13 mouse cellular contexts compared by ENCODE assay signal in genomic region chr6:52699899-52700298, GRCm38 (mm10).
"Had no signal": no experiment of that assay in that cellular context is flagged by ENCODE, and none has a peak within 500 bp of the region (broad histone marks: within the 10 kb centered on the region; RNA-seq: fewer than 3 reads in every experiment).

No protein-coding gene starts in this region.

- H3K4me1 ChIP-seq: heart, embryonic 10.5 days; heart, embryonic 12.5 days; hindbrain, embryonic 10.5 days; hindbrain, embryonic 12.5 days; kidney, embryonic 15.5 days had no signal

- H3K27ac ChIP-seq: gastrocnemius, adult 2 months; heart, embryonic 10.5 days; hindbrain, embryonic 10.5 days; hindbrain, embryonic 12.5 days; hindbrain, embryonic 14.5 days; kidney, embryonic 15.5 days; kidney, postnatal 0 days; limb, embryonic 13.5 days; limb, embryonic 15.5 days; liver, embryonic 14.5 days had no signal

- H3K36me3 ChIP-seq: heart, embryonic 10.5 days; heart, embryonic 12.5 days; hindbrain, embryonic 10.5 days; hindbrain, embryonic 12.5 days; kidney, embryonic 15.5 days; limb, embryonic 13.5 days; limb, embryonic 15.5 days had no signal

- H3K9ac ChIP-seq: heart, embryonic 12.5 days; hindbrain, embryonic 12.5 days; hindbrain, embryonic 14.5 days; kidney, embryonic 15.5 days; limb, embryonic 13.5 days; limb, embryonic 15.5 days; liver, embryonic 14.5 days had no signal

- H3K27me3 ChIP-seq: heart, embryonic 12.5 days; hindbrain, embryonic 12.5 days; kidney, embryonic 15.5 days; limb, embryonic 13.5 days; limb, embryonic 15.5 days had no signal

- H3K4me2 ChIP-seq: heart, embryonic 12.5 days; hindbrain, embryonic 12.5 days; hindbrain, embryonic 14.5 days; kidney, embryonic 15.5 days; limb, embryonic 13.5 days; limb, embryonic 15.5 days had no signal

- H3K9me3 ChIP-seq: heart, embryonic 10.5 days; heart, embryonic 12.5 days; hindbrain, embryonic 10.5 days; hindbrain, embryonic 12.5 days; kidney, embryonic 15.5 days; limb, embryonic 13.5 days; limb, embryonic 15.5 days had no signal

- H3K4me3 ChIP-seq: gastrocnemius, adult 2 months; heart, embryonic 10.5 days; heart, embryonic 12.5 days; hindbrain, embryonic 10.5 days; hindbrain, embryonic 12.5 days; kidney, embryonic 15.5 days; limb, embryonic 13.5 days; limb, embryonic 15.5 days had no signal

- ATAC-seq: hindbrain, embryonic 16.5 days; inflammation-experienced regulatory T-cells, adult 6 months had no signal
